ENCODE assay signal across 22 mouse cellular contexts in genomic region chr3:14882005-14882404, GRCm38 (mm10). TPM values are rescaled to one million over a fixed set of nuclear protein-coding genes. Genes with fewer than 3 reads are reported as not detected.
A peak's percentile ranks its signal among the peaks of the same experiment; 100 is the strongest.
DNase-seq lines count a peak whose midpoint lies in the region; ATAC-seq and TF ChIP-seq lines count a peak whose summit lies in the region.
"Had no signal": no experiment of that assay in that cellular context is flagged by ENCODE, and none has a peak within 500 bp of the region (broad histone marks: within the 10 kb centered on the region; RNA-seq: fewer than 3 reads in every experiment).

No protein-coding gene starts in this region.

- no peak overlapping the region for H3K4me3 ChIP-seq in MEL (ENCODE audit: control insufficient read depth in 1 of 2, insufficient read depth in 1 of 2, low read depth in 2 of 2, low read length in 2 of 2)
- H3K4me3 ChIP-seq in liver, embryonic 12.5 days = no peak overlapping the region
- H3K4me3 ChIP-seq in liver, embryonic 15.5 days (replicated peaks) = no peak overlapping the region
- H3K4me3 ChIP-seq in forebrain, embryonic 15.5 days = no peak overlapping the region
- H3K4me3 ChIP-seq: forebrain, embryonic 10.5 days; forebrain, embryonic 13.5 days; gastrocnemius, adult 2 months; hindbrain, embryonic 13.5 days had no signal

- H3K4me1 ChIP-seq in MEL (ENCODE audit: control insufficient read depth in 1 of 2, insufficient read depth in 2 of 2, low read length in 2 of 2) = peaks cover 29 to 30% of the 10 kb centered on the region in 2 experiments
- peaks cover 69% of the 10 kb centered on the region for H3K4me1 ChIP-seq in liver, embryonic 12.5 days
- H3K4me1 ChIP-seq in liver, embryonic 15.5 days (replicated peaks) = peaks cover 62% of the 10 kb centered on the region
- peaks cover 5% of the 10 kb centered on the region; the same call in 1 of the 2 replicates for H3K4me1 ChIP-seq in forebrain, embryonic 15.5 days
- H3K4me1 ChIP-seq: hindbrain, embryonic 13.5 days had no signal

- no peaks in the 10 kb centered on the region for H3K9me3 ChIP-seq in MEL (replicated peaks; ENCODE audit: insufficient read depth, low read length)
- no peaks in the 10 kb centered on the region for H3K9me3 ChIP-seq in liver, embryonic 12.5 days (replicated peaks)
- no peaks in the 10 kb centered on the region for H3K9me3 ChIP-seq in liver, embryonic 15.5 days (replicated peaks)
- H3K9me3 ChIP-seq in forebrain, embryonic 15.5 days = no peaks in the 10 kb centered on the region
- H3K9me3 ChIP-seq: forebrain, embryonic 10.5 days; forebrain, embryonic 13.5 days; hindbrain, embryonic 13.5 days had no signal

- DNase-seq in MEL (ENCODE audit: low read depth, low spot score) = peak; percentile 27
- no peak for DNase-seq in left cerebral cortex, adult 18-20 months (ENCODE audit: low spot score in 2 of 2)
- no peak for DNase-seq in testis, postnatal 10 days (ENCODE audit: low spot score)
- DNase-seq: adrenal gland, adult 2 months; adrenal gland, postnatal 14 days; cerebellum, adult 18-20 months; cerebellum, adult 9-10 months; cerebellum, postnatal 14 days; forebrain, postnatal 0 days; gastrocnemius, adult 2 months; gastrocnemius, postnatal 14 days; heart, adult 11 months had no signal

- no peak for TF ChIP-seq RAD21 in MEL (IDR thresholded peaks at IDR 0.05; ENCODE audit: low read depth, low read length)

- 0 out of 2 replicates have a peak overlapping the region, but pooled peaks have one; percentile 8 for H3K4me2 ChIP-seq in liver, embryonic 12.5 days
- 0 out of 2 replicates have a peak overlapping the region, but pooled peaks have one; percentile 11 for H3K4me2 ChIP-seq in liver, embryonic 15.5 days
- no peak overlapping the region for H3K4me2 ChIP-seq in forebrain, embryonic 15.5 days (replicated peaks)
- H3K4me2 ChIP-seq: forebrain, embryonic 13.5 days; heart, embryonic 11.5 days; hindbrain, embryonic 13.5 days had no signal

- no peak for TF ChIP-seq CTCF in MEL (IDR thresholded peaks at IDR 0.05 in 2 of 3, conservative IDR thresholded peaks at IDR 0.05 in 1 of 3; ENCODE audit: control insufficient read depth in 1 of 3, insufficient read depth in 1 of 3, low read depth in 2 of 3, low read length in 3 of 3, poor library complexity in 1 of 3, severe bottlenecking in 1 of 3)

- H3K27me3 ChIP-seq in MEL (ENCODE audit: control insufficient read depth in 1 of 2, insufficient read depth in 2 of 2, low read length in 2 of 2) = no peaks in the 10 kb centered on the region
- no peaks in the 10 kb centered on the region for H3K27me3 ChIP-seq in liver, embryonic 12.5 days (replicated peaks)
- no peaks in the 10 kb centered on the region for H3K27me3 ChIP-seq in liver, embryonic 15.5 days
- no peaks in the 10 kb centered on the region for H3K27me3 ChIP-seq in forebrain, embryonic 15.5 days
- H3K27me3 ChIP-seq: Patski had no signal

- no peak for ATAC-seq in liver, embryonic 12.5 days
- ATAC-seq in liver, embryonic 15.5 days (ENCODE audit: insufficient read depth) = no peak
- no peak for ATAC-seq in forebrain, embryonic 15.5 days (replicated peaks)
- ATAC-seq: CD4-positive, CD25-positive, alpha-beta regulatory T cell, adult 4 months; forebrain, embryonic 13.5 days; forebrain, postnatal 0 days; hindbrain, embryonic 16.5 days; Patski had no signal

- peak overlapping the region; percentile 87 for H3K27ac ChIP-seq in MEL (ENCODE audit: control insufficient read depth, low read depth, low read length)
- peak overlapping the region; percentile 88 for H3K27ac ChIP-seq in liver, embryonic 12.5 days
- peak overlapping the region; percentile 85 for H3K27ac ChIP-seq in liver, embryonic 15.5 days (replicated peaks)
- no peak overlapping the region for H3K27ac ChIP-seq in forebrain, embryonic 15.5 days (replicated peaks)
- H3K27ac ChIP-seq: forebrain, embryonic 10.5 days; forebrain, embryonic 13.5 days; gastrocnemius, adult 2 months; hindbrain, embryonic 13.5 days had no signal

- H3K79me2 ChIP-seq in MEL (ENCODE audit: control insufficient read depth, insufficient read depth, low read length, poor library complexity) = peaks cover 17% of the 10 kb centered on the region

- TF ChIP-seq EP300 in MEL (IDR thresholded peaks at IDR 0.05; ENCODE audit: low read depth in 1 of 2, low read length in 2 of 2) = peak; percentile 32 to 78; a peak in 2 of 4 replicates

- peaks cover 0 to 43% of the 10 kb centered on the region in 2 experiments; a peak in 2 of 4 replicates for H3K36me3 ChIP-seq in MEL (ENCODE audit: control insufficient read depth in 1 of 2, insufficient read depth in 2 of 2, low read length in 2 of 2)
- H3K36me3 ChIP-seq in liver, embryonic 12.5 days = no peaks in the 10 kb centered on the region
- peaks cover 1% of the 10 kb centered on the region; the same call in 1 of the 2 replicates for H3K36me3 ChIP-seq in liver, embryonic 15.5 days (replicated peaks)
- H3K36me3 ChIP-seq in forebrain, embryonic 15.5 days = no peaks in the 10 kb centered on the region
- H3K36me3 ChIP-seq: forebrain, embryonic 10.5 days; hindbrain, embryonic 13.5 days had no signal

- peak overlapping the region; percentile 48 for H3K9ac ChIP-seq in MEL (ENCODE audit: control insufficient read depth, low read depth, low read length, poor library complexity, severe bottlenecking)
- H3K9ac ChIP-seq in liver, embryonic 12.5 days = peak overlapping the region; percentile 40; the same call in 1 of the 2 replicates
- peak overlapping the region; percentile 33; the same call in 1 of the 2 replicates for H3K9ac ChIP-seq in liver, embryonic 15.5 days
- no peak overlapping the region for H3K9ac ChIP-seq in forebrain, embryonic 15.5 days (replicated peaks)
- H3K9ac ChIP-seq: forebrain, embryonic 13.5 days; forebrain, postnatal 0 days; hindbrain, embryonic 13.5 days had no signal

- TF ChIP-seq POLR2A in MEL (IDR thresholded peaks at IDR 0.05; ENCODE audit: control insufficient read depth in 1 of 2, insufficient read depth in 1 of 2, low read depth in 1 of 2, low read length in 2 of 2, poor library complexity in 1 of 2) = no peak

TF ChIP-seq in MEL, 35 proteins besides CTCF, POLR2A, EP300 and RAD21:
- TF ChIP-seq MYB (IDR thresholded peaks at IDR 0.05; ENCODE audit: low read depth, low read length) (peak; percentile 70; the same call in 1 of the 2 replicates), GATA1 (IDR thresholded peaks at IDR 0.05; ENCODE audit: low read depth, low read length) (0 out of 2 replicates have a peak, but pooled peaks have one; percentile 23), TCF12 (IDR thresholded peaks at IDR 0.05; ENCODE audit: low read depth, low read length) (peak; percentile 51; the same call in 1 of the 2 replicates), SIN3A (IDR thresholded peaks at IDR 0.05; ENCODE audit: low read length) (no peak), ETS1 (IDR thresholded peaks at IDR 0.05; ENCODE audit: low read depth, low read length) (0 out of 2 replicates have a peak, but pooled peaks have one; percentile 27), POLR2AphosphoS2 (IDR thresholded peaks at IDR 0.05; ENCODE audit: low read length) (no peak)

RNA-seq across cellular contexts. Expression of gene Car2, which starts 4.1 kb away (rescaled TPM):
- 235 and 397 TPM in 2 replicates for total RNA-seq in MEL (2012; rRNA removed)
- 100 to 1,000 TPM; 109 to 369 TPM for polyA plus RNA-seq in MEL (2012; ENCODE audit: insufficient read depth in 1 of 2, insufficient read length in 2 of 2, low read depth in 1 of 2, low replicate concordance in 2 of 2, missing spikeins in 1 of 2)
- polyA plus RNA-seq in liver, embryonic 12.5 days (2016; fragmentation: Nextera tagmentation; extraction: Ambion mirVana) = 2,168 and 2,210 TPM in 2 replicates
- polyA plus RNA-seq in liver, embryonic 15.5 days (2015; fragmentation: Nextera tagmentation; extraction: Ambion mirVana) = 2,386 and 2,474 TPM in 2 replicates
- 100 to 1,000 TPM; 115 to 131 TPM for total RNA-seq in left cerebral cortex, adult 18-20 months (2021)
- 21.7 and 22.7 TPM in 2 replicates for polyA plus RNA-seq in forebrain, embryonic 15.5 days (2015; fragmentation: Nextera tagmentation; extraction: Ambion mirVana)

RNA-seq across cellular contexts. Expression of gene Car3, which starts 18.7 kb away (rescaled TPM):
- 1.7 and 1.8 TPM in 2 replicates for total RNA-seq in MEL (2012; rRNA removed)
- 1 to 10 TPM in 1 of 2 experiments, not detected in 1; 4.9 TPM for polyA plus RNA-seq in MEL (2012; ENCODE audit: insufficient read depth in 1 of 2, insufficient read length in 2 of 2, low read depth in 1 of 2, low replicate concordance in 2 of 2, missing spikeins in 1 of 2)
- polyA plus RNA-seq in liver, embryonic 12.5 days (2016; fragmentation: Nextera tagmentation; extraction: Ambion mirVana) = 8.2 and 8.5 TPM in 2 replicates
- 140 and 151 TPM in 2 replicates for polyA plus RNA-seq in liver, embryonic 15.5 days (2015; fragmentation: Nextera tagmentation; extraction: Ambion mirVana)
- 1 to 10 TPM in 1 of 2 experiments, under 1 TPM in 1; 0.89 to 1.3 TPM for total RNA-seq in left cerebral cortex, adult 18-20 months (2021)
- 1.1 and 2.1 TPM in 2 replicates for polyA plus RNA-seq in forebrain, embryonic 15.5 days (2015; fragmentation: Nextera tagmentation; extraction: Ambion mirVana)
- polyA plus RNA-seq: CD4-positive, CD25-positive, alpha-beta regulatory T cell, adult 4 months had no signal

Comparison
In these comparisons a context has a peak if more than half of its experiments do, and no peak if none do; other contexts are left out.
1. RNA of gene Car3, which starts 18.7 kb away (polyA plus RNA-seq): 140 to 151 TPM in liver, embryonic 15.5 days; 8.2 to 8.5 TPM in liver, embryonic 12.5 days, 4.9 TPM in MEL and 1.1 to 2.1 TPM in forebrain, embryonic 15.5 days; every median in the first group is over 10 times any median in the second.